Mouse (Mus musculus) MEL (cell line): ENCODE data around the gene Mrps21. TPM values are rescaled to one million over a fixed set of nuclear protein-coding genes. Genes with fewer than 3 reads are reported as not detected.
A peak's percentile ranks its signal among the peaks of the same experiment; 100 is the strongest.
"Not testable (repeated sequence)": the region's sequence is repeated elsewhere in the genome, so short reads cannot be mapped to it uniquely, and the experiment has no call there.

Experiments
- DNase-seq: peaks from one replicate; pipeline ENCODE4 v3.0.0; 2011; ENCODE audit warnings: low read depth, low spot score
- H3K27ac ChIP-seq: 2 replicates; pipeline ENCODE4 v1.5.1; 2012; ENCODE audit warnings: low read depth, mild to moderate bottlenecking, control low read depth, low read length, moderate library complexity; ENCODE audit not compliant: control insufficient read depth
- H3K27me3 ChIP-seq, 2 experiments: fragments of 150-350 bp in 1 of 2; sonication (generic) in 1 of 2; 2 replicates each; pipeline ENCODE4 v1.6.1; 2012; ENCODE audit warnings: low read length in 2 of 2, mild to moderate bottlenecking in 2 of 2, improper control_type of control experiment in 1 of 2, moderate library complexity in 1 of 2; ENCODE audit not compliant: insufficient read depth in 2 of 2, control insufficient read depth in 1 of 2
- H3K36me3 ChIP-seq, 2 experiments: 2 replicates each; pipeline ENCODE4 v1.6.1; 2012 to 2014; ENCODE audit warnings: low read length in 2 of 2, improper control_type of control experiment in 1 of 2, inconsistent platforms in 1 of 2, mild to moderate bottlenecking in 1 of 2; ENCODE audit not compliant: insufficient read depth in 2 of 2, control insufficient read depth in 1 of 2
- H3K4me1 ChIP-seq, 2 experiments: fragments of 150-350 bp in 1 of 2; sonication (generic) in 1 of 2; 2 replicates each; pipeline ENCODE4 v1.6.1; 2012; ENCODE audit warnings: low read length in 2 of 2, improper control_type of control experiment in 1 of 2, mild to moderate bottlenecking in 1 of 2; ENCODE audit not compliant: insufficient read depth in 2 of 2, control insufficient read depth in 1 of 2
- H3K4me3 ChIP-seq, 2 experiments: fragments of 150-350 bp in 1 of 2; sonication (generic) in 1 of 2; 2 replicates each; pipeline ENCODE4 v1.5.1; 2012; ENCODE audit warnings: low read depth in 2 of 2, low read length in 2 of 2, mild to moderate bottlenecking in 2 of 2, moderate library complexity in 2 of 2, control low read depth in 1 of 2, improper control_type of control experiment in 1 of 2; ENCODE audit not compliant: control insufficient read depth in 1 of 2, insufficient read depth in 1 of 2
- H3K79me2 ChIP-seq: 2 replicates; pipeline ENCODE4 v1.6.1; 2012; ENCODE audit warnings: mild to moderate bottlenecking, low read length, moderate library complexity; ENCODE audit not compliant: control insufficient read depth, poor library complexity, insufficient read depth
- H3K9ac ChIP-seq: 2 replicates; pipeline ENCODE4 v1.6.1; 2012; ENCODE audit warnings: low read depth, mild to moderate bottlenecking, control low read depth, low read length, moderate library complexity; ENCODE audit not compliant: control insufficient read depth, poor library complexity, severe bottlenecking
- H3K9me3 ChIP-seq: fragments of 150-350 bp; sonication (generic); replicated peaks from 2 replicates; pipeline ENCODE4 v1.6.1; 2012; ENCODE audit warnings: mild to moderate bottlenecking, low read length, improper control_type of control experiment, moderate library complexity; ENCODE audit not compliant: insufficient read depth
- BHLHE40 ChIP-seq: IDR thresholded peaks from 2 replicates; pipeline ENCODE4 v1.6.1; 2012; ENCODE audit warnings: low read depth, mild to moderate bottlenecking, inconsistent platforms, low read length, improper control_type of control experiment, borderline replicate concordance
- CHD1 ChIP-seq: IDR thresholded peaks from 2 replicates; pipeline ENCODE4 v1.6.1; 2012; ENCODE audit warnings: low read depth, mild to moderate bottlenecking, inconsistent platforms, low read length, improper control_type of control experiment
- CHD2 ChIP-seq: IDR thresholded peaks from 2 replicates; pipeline ENCODE4 v1.6.1; 2011; ENCODE audit warnings: low read length, improper control_type of control experiment
- CTCF ChIP-seq, 3 experiments: IDR thresholded peaks in 2 of 3; conservative IDR thresholded peaks in 1 of 3; 2 replicates each; pipeline ENCODE4 v1.5.1; 2011 to 2012; ENCODE audit warnings: low read length in 3 of 3, low read depth in 2 of 3, mild to moderate bottlenecking in 2 of 3, improper control_type of control experiment in 1 of 3, inconsistent platforms in 1 of 3, mixed read lengths in 1 of 3, moderate library complexity in 1 of 3; ENCODE audit not compliant: control insufficient read depth in 1 of 3, insufficient read depth in 1 of 3, poor library complexity in 1 of 3, severe bottlenecking in 1 of 3
- E2F4 ChIP-seq: IDR thresholded peaks from 2 replicates; pipeline ENCODE4 v1.6.1; 2011; ENCODE audit warnings: low read depth, low read length, improper control_type of control experiment, borderline replicate concordance
- EP300 ChIP-seq, 2 experiments: IDR thresholded peaks; 2 replicates each; pipeline ENCODE4 v1.6.1; 2011; ENCODE audit warnings: improper control_type of control experiment in 2 of 2, low read length in 2 of 2, low read depth in 1 of 2, mild to moderate bottlenecking in 1 of 2
- GABPA ChIP-seq: IDR thresholded peaks from 2 replicates; pipeline ENCODE4 v1.6.1; 2012; ENCODE audit warnings: low read depth, mild to moderate bottlenecking, inconsistent platforms, low read length, improper control_type of control experiment, moderate library complexity
- GATA1 ChIP-seq: IDR thresholded peaks from 2 replicates; pipeline ENCODE4 v1.6.1; 2011; ENCODE audit warnings: low read depth, low read length, improper control_type of control experiment
- HCFC1 ChIP-seq: IDR thresholded peaks from 2 replicates; pipeline ENCODE4 v1.6.1; 2012; ENCODE audit warnings: low read depth, mild to moderate bottlenecking, inconsistent platforms, low read length, improper control_type of control experiment, moderate library complexity
- KAT2A ChIP-seq: conservative IDR thresholded peaks from 2 replicates; pipeline ENCODE4 v1.6.1; 2012; ENCODE audit warnings: low read depth, low read length, improper control_type of control experiment, inconsistent platforms
- MAFK ChIP-seq: IDR thresholded peaks from 2 replicates; pipeline ENCODE4 v1.6.1; 2011; ENCODE audit warnings: low read depth, mild to moderate bottlenecking, low read length, improper control_type of control experiment, borderline replicate concordance
- MAX ChIP-seq: IDR thresholded peaks from 2 replicates; pipeline ENCODE4 v1.6.1; 2011; ENCODE audit warnings: low read length, improper control_type of control experiment
- MAZ ChIP-seq: IDR thresholded peaks from 2 replicates; pipeline ENCODE4 v1.6.1; 2012; ENCODE audit warnings: low read depth, mild to moderate bottlenecking, inconsistent platforms, low read length, improper control_type of control experiment
- MEF2A ChIP-seq: IDR thresholded peaks from 2 replicates; pipeline ENCODE4 v1.6.1; 2014; ENCODE audit warnings: low read depth, mild to moderate bottlenecking, inconsistent platforms, low read length, improper control_type of control experiment; ENCODE audit not compliant: poor library complexity, insufficient replicate concordance, severe bottlenecking; ENCODE audit errors: extremely low read depth
- MXI1 ChIP-seq: IDR thresholded peaks from 2 replicates; pipeline ENCODE4 v1.6.1; 2011; ENCODE audit warnings: mild to moderate bottlenecking, low read depth, low read length, improper control_type of control experiment
- NELFE ChIP-seq: IDR thresholded peaks from 2 replicates; pipeline ENCODE4 v1.6.1; 2011; ENCODE audit warnings: low read depth, low read length, improper control_type of control experiment
- NRF1 ChIP-seq: IDR thresholded peaks from 2 replicates; pipeline ENCODE4 v1.6.1; 2014; ENCODE audit warnings: low read depth, mild to moderate bottlenecking, inconsistent platforms, low read length, improper control_type of control experiment, moderate library complexity; ENCODE audit not compliant: poor library complexity, insufficient read depth, severe bottlenecking
- POLR2A ChIP-seq, 2 experiments: IDR thresholded peaks; 2 replicates each; pipeline ENCODE4 v1.6.1; 2011 to 2012; ENCODE audit warnings: low read length in 2 of 2, mild to moderate bottlenecking in 2 of 2, control low read depth in 1 of 2, improper control_type of control experiment in 1 of 2, low read depth in 1 of 2, moderate library complexity in 1 of 2; ENCODE audit not compliant: control insufficient read depth in 1 of 2, insufficient read depth in 1 of 2, poor library complexity in 1 of 2
- POLR2AphosphoS2 ChIP-seq: IDR thresholded peaks from 2 replicates; pipeline ENCODE4 v1.6.1; 2011; ENCODE audit warnings: low read length, improper control_type of control experiment
- RAD21 ChIP-seq: IDR thresholded peaks from 2 replicates; pipeline ENCODE4 v1.6.1; 2011; ENCODE audit warnings: mild to moderate bottlenecking, low read depth, low read length, improper control_type of control experiment
- RCOR1 ChIP-seq: IDR thresholded peaks from 2 replicates; pipeline ENCODE4 v1.6.1; 2012; ENCODE audit warnings: low read depth, mild to moderate bottlenecking, inconsistent platforms, low read length, improper control_type of control experiment
- TAL1 ChIP-seq: IDR thresholded peaks from 2 replicates; pipeline ENCODE4 v1.6.1; 2012; ENCODE audit warnings: mild to moderate bottlenecking, inconsistent platforms, low read length, moderate library complexity, mixed read lengths
- TBP ChIP-seq: IDR thresholded peaks from 2 replicates; pipeline ENCODE4 v1.8.0; 2011; ENCODE audit warnings: low read depth, low read length, improper control_type of control experiment
- TCF12 ChIP-seq: IDR thresholded peaks from 2 replicates; pipeline ENCODE4 v1.6.1; 2014; ENCODE audit warnings: low read depth, mild to moderate bottlenecking, inconsistent platforms, low read length, improper control_type of control experiment, moderate library complexity
- UBTF ChIP-seq: IDR thresholded peaks from 2 replicates; pipeline ENCODE4 v1.6.1; 2012; ENCODE audit warnings: low read depth, mild to moderate bottlenecking, inconsistent platforms, low read length, improper control_type of control experiment, moderate library complexity, borderline replicate concordance; ENCODE audit not compliant: insufficient read depth
- USF1 ChIP-seq: IDR thresholded peaks from 2 replicates; pipeline ENCODE4 v1.6.1; 2014; ENCODE audit warnings: low read depth, mild to moderate bottlenecking, inconsistent platforms, low read length, improper control_type of control experiment, moderate library complexity
- ZC3H11A ChIP-seq: IDR thresholded peaks from 2 replicates; pipeline ENCODE4 v1.6.1; 2012; ENCODE audit warnings: low read depth, mild to moderate bottlenecking, inconsistent platforms, low read length, improper control_type of control experiment
- ZMIZ1 ChIP-seq: IDR thresholded peaks from 2 replicates; pipeline ENCODE4 v1.6.1; 2012; ENCODE audit warnings: low read depth, mild to moderate bottlenecking, inconsistent platforms, low read length, improper control_type of control experiment, moderate library complexity
- ZNF384 ChIP-seq: IDR thresholded peaks from 2 replicates; pipeline ENCODE4 v1.6.1; 2012; ENCODE audit warnings: low read depth, mild to moderate bottlenecking, inconsistent platforms, low read length, improper control_type of control experiment
- polyA plus RNA-seq, 2 experiments: library from polyadenylated mRNA; stranded (reverse) in 1 of 2; unstranded in 1 of 2; fragments of >175 nt in 1 of 2; fragments of >200 nt in 1 of 2; gene quantifications; 2 replicates each; pipeline versions ENCODE4 v1.2.1 to v1.2.4; 2012; ENCODE audit warnings: low replicate concordance in 2 of 2, low read depth in 1 of 2; ENCODE audit not compliant: insufficient read length in 2 of 2, insufficient read depth in 1 of 2, missing spikeins in 1 of 2
- total RNA-seq: library from RNA; depleted of rRNA; stranded (reverse); fragments of 300-350 nt; gene quantifications from 2 replicates; pipeline ENCODE4 v1.2.3, GENCODE M21; 2012

Gene Mrps21
- total and polyA plus RNA-seq, 3 experiments = 469 to 586 TPM; not detected in 1

DNA sequence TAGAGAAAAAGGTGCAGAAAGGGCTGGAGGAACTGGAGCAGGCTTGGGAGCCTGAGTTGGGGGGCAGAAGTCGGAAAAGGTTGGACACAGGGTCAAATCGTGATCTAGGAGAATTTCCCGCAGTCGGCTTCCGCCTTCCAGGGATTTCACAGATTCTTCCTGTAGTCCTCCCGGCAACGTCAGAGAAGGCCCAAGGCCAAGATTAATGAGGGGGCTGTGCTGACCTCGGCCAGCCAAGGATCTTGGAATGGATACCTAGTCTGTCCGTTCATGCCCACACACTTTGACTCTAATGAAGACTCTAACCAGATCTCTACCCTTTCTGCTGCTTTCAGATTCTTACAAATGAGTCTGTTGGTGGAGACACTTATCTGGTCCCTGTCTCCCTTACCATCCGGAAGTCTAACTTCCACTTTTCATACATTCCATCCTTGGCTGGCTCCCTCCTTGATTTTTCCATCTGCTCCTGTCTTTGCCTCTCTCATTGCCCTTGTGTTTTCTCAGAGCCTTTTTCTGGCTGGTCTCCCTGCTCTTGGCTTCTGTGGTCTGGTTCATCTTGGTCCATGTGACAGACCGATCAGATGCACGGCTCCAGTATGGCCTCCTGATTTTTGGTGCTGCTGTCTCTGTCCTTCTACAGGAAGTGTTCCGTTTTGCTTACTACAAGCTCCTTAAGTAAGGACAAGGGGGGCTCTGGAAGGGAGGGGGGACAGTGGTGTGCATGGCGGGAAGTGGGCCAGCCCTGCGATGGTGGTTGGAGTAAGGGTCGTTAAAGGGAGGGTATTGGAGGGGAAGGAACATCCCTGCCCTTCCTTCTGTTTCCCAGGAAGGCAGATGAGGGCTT, 23.2 kb upstream of the Mrps21 start (continued):
- TF ChIP-seq ZMIZ1 (0 out of 2 replicates have a peak, but pooled peaks have one; percentile 11), MEF2A (peak; percentile 30; the same call in 1 of the 2 replicates), MAFK (no peak), BHLHE40 (no peak), EP300 (IDR thresholded peaks at IDR 0.05; ENCODE audit: low read depth in 1 of 2, low read length in 2 of 2) (peak; percentile 45 to 75; a peak in 3 of 4 replicates), E2F4 (no peak), CTCF (IDR thresholded peaks at IDR 0.05 in 2 of 3, conservative IDR thresholded peaks at IDR 0.05 in 1 of 3; ENCODE audit: control insufficient read depth in 1 of 3, insufficient read depth in 1 of 3, low read depth in 2 of 3, low read length in 3 of 3, poor library complexity in 1 of 3, severe bottlenecking in 1 of 3) (no peak), GABPA (no peak), ZC3H11A (no peak), ZNF384 (0 out of 2 replicates have a peak, but pooled peaks have one; percentile 13), CHD1 (no peak), USF1 (peak; percentile 17; the same call in 1 of the 2 replicates), TAL1 (no peak), GATA1 (peak; percentile 59; the same call in 1 of the 2 replicates), TCF12 (peak; percentile 54), RCOR1 (peak; percentile 71; the same call in 1 of the 2 replicates), MAX (peak; percentile 45; the same call in 1 of the 2 replicates), POLR2A (IDR thresholded peaks at IDR 0.05; ENCODE audit: control insufficient read depth in 1 of 2, insufficient read depth in 1 of 2, low read depth in 1 of 2, low read length in 2 of 2, poor library complexity in 1 of 2) (0 out of 4 replicates have a peak, but pooled peaks have one; percentile 27 to 32), RAD21 (no peak), KAT2A (no peak)

DNA sequence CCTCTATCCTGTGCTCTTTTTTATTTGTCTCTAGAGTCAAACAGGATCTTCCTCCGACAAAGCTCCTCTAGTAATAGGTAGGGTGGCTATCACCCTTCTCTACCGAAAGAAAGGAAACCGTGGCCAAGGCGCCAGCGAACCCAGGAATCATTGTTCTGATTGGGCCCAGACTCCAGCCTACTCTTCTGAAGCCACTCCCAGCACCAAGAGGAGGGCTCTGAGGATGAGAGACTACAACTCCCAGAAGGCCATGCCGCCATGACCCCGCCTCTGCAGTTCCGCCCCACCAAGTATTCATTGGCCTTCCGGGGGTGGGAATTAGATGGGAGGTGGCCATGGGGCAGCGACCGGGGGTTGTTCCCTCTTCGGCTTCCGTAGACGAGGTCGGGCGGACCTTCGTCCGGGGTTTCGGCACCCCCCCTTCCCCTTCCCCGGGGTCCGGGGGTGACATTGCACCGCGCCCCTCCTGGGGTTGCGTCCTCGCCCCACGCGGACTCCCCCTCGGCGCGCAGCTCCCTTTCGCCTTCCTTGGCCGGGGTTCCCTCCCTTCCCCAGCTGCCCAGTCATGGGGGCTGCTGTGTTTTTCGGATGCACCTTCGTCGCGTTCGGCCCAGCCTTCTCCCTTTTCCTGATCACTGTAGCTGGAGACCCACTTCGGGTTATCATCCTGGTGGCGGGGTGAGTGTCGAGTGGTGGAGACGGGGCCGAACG, 22.4 kb upstream of the Mrps21 start, which contains the start of gene Aph1a:
Gene Aph1a, plus strand, starts transcription at position 364 of the 711 bp plus-strand sequence.
- Histone ChIP-seq H3K79me2 (peaks cover 11% of the 10 kb centered on the region), H3K4me3 (peak within 1 kb of the TSS; percentile 90 to 98), H3K36me3 (peaks cover 0 to 16% of the 10 kb centered on the region in 2 experiments; a peak in 2 of 4 replicates), H3K4me1 (peaks cover 12 to 20% of the 10 kb centered on the region in 2 experiments), H3K27ac (peak within 1 kb of the TSS; percentile 73), H3K9ac (peak within 1 kb of the TSS; percentile 82)
- DNase-seq = peak; percentile 100
- not testable (repeated sequence) for H3K27me3 ChIP-seq, H3K9me3 ChIP-seq
- TF ChIP-seq MAZ = peak; percentile 85
- peak; percentile 66 for TF ChIP-seq USF1
- 0 out of 2 replicates have a peak, but pooled peaks have one; percentile 43 for TF ChIP-seq ZNF384
- TF ChIP-seq ZMIZ1 = peak; percentile 89; the same call in 1 of the 2 replicates
- peak; percentile 97 for TF ChIP-seq NELFE
- TF ChIP-seq NRF1 = 0 out of 2 replicates have a peak, but pooled peaks have one; percentile 45
- TF ChIP-seq HCFC1 = peak; percentile 95
- TF ChIP-seq MAX = peak; percentile 71
- TF ChIP-seq KAT2A = peak; percentile 97
- peak; percentile 38; the same call in 1 of the 2 replicates for TF ChIP-seq CHD2
- 0 out of 2 replicates have a peak, but pooled peaks have one; percentile 64 for TF ChIP-seq UBTF
- peak; percentile 95 for TF ChIP-seq POLR2AphosphoS2
- peak; percentile 38 to 89; a peak in 2 of 4 replicates for TF ChIP-seq POLR2A (IDR thresholded peaks at IDR 0.05; ENCODE audit: control insufficient read depth in 1 of 2, insufficient read depth in 1 of 2, low read depth in 1 of 2, low read length in 2 of 2, poor library complexity in 1 of 2)
- TF ChIP-seq TBP = peak; percentile 84
- peak; percentile 70 for TF ChIP-seq MXI1
- TF ChIP-seq MEF2A = peak; percentile 21; the same call in 1 of the 2 replicates
